Mouse (Mus musculus) right cerebral cortex, postnatal 36 days (tissue): Measurements from ENCODE around the gene Slc35g2.

Source experiments
- DNase-seq, 2 experiments: peaks; one replicate each; pipeline ENCODE4 v3.0.0; 2022; ENCODE audit warnings: low spot score in 2 of 2, mixed read lengths in 1 of 2

Gene Slc35g2

GRCm38 (mm10) chr9:100570626-100571233 lies at the start of gene Slc35g2:
Gene Slc35g2, minus strand, starts transcription at chr9:100571090.
- DNase-seq, result peak; percentile 4 to 12

- DNase-seq, result no peak
These were observed 46.1 kb upstream of the Slc35g2 start for GRCm38 (mm10) chr9:100616947-100617346.

- no peak for DNase-seq
These were observed 42.7 kb upstream of the Slc35g2 start for GRCm38 (mm10) chr9:100613501-100614071.

- peak; percentile 11 to 59 for DNase-seq
These were observed 35.2 kb upstream of the Slc35g2 start for GRCm38 (mm10) chr9:100605985-100606554.

GRCm38 (mm10) chr9:100605522-100605921 lies 34.6 kb upstream of the Slc35g2 start:
- no peak for DNase-seq

- no peak for DNase-seq
These were observed 32.3 kb upstream of the Slc35g2 start for GRCm38 (mm10) chr9:100603156-100603555.

GRCm38 (mm10) chr9:100602130-100602529 lies 31.2 kb upstream of the Slc35g2 start:
- no peak for DNase-seq

GRCm38 (mm10) chr9:100599761-100600328 lies 29.0 kb upstream of the Slc35g2 start:
- DNase-seq, result no peak

GRCm38 (mm10) chr9:100597546-100597945 lies 26.7 kb upstream of the Slc35g2 start, which contains the start of gene Stag1:
Gene Stag1, plus strand, starts transcription at chr9:100597798.
- DNase-seq, result no peak

GRCm38 (mm10) chr9:100596317-100596716 lies 25.4 kb upstream of the Slc35g2 start:
- DNase-seq, result no peak

GRCm38 (mm10) chr9:100590462-100590861 lies 19.6 kb upstream of the Slc35g2 start:
- no peak for DNase-seq

GRCm38 (mm10) chr9:100584031-100584430 lies 13.1 kb upstream of the Slc35g2 start:
- no peak for DNase-seq

GRCm38 (mm10) chr9:100582883-100583575 lies 12.1 kb upstream of the Slc35g2 start:
- no peak for DNase-seq

- no peak for DNase-seq
These were observed 10.9 kb upstream of the Slc35g2 start for GRCm38 (mm10) chr9:100581543-100582492.

GRCm38 (mm10) chr9:100580196-100580740 lies 9.4 kb upstream of the Slc35g2 start:
- DNase-seq, result no peak

- no peak for DNase-seq
These were observed 3.1 kb upstream of the Slc35g2 start for GRCm38 (mm10) chr9:100573942-100574341.

- DNase-seq, result no peak
These were observed 2.4 kb upstream of the Slc35g2 start for GRCm38 (mm10) chr9:100573300-100573699.

- DNase-seq, result no peak
These were observed 621 bp upstream of the Slc35g2 start for GRCm38 (mm10) chr9:100571511-100571910.

GRCm38 (mm10) chr9:100569798-100570625 lies 878 bp downstream of the Slc35g2 start:
- peak; percentile 12 to 39 for DNase-seq
